Mouse (Mus musculus) cerebellum, adult 2 months (tissue): Measurements from ENCODE around the gene Brpf1. TPM values are rescaled to one million over a fixed set of nuclear protein-coding genes. Genes with fewer than 3 reads are reported as not detected.

Experiments used
- DNase-seq, 2 experiments: peaks; one replicate each; pipeline ENCODE4 v3.0.0; 2021
- H3K27ac ChIP-seq: fragments of 200-500 bp; 2 replicates; pipeline ENCODE4 v1.5.1; 2012; ENCODE audit warnings: low read length, control low read depth, inconsistent platforms; ENCODE audit not compliant: insufficient read depth
- H3K27me3 ChIP-seq: fragments of 200-500 bp; 2 replicates; pipeline ENCODE4 v1.6.1; 2012; ENCODE audit warnings: inconsistent platforms, mild to moderate bottlenecking, low read length, moderate library complexity; ENCODE audit not compliant: control insufficient read depth, insufficient read depth
- H3K4me1 ChIP-seq: fragments of 200-500 bp; 2 replicates; pipeline ENCODE4 v1.6.1; 2011; ENCODE audit warnings: low read length; ENCODE audit not compliant: control insufficient read depth, insufficient read depth
- H3K4me3 ChIP-seq: fragments of 200-500 bp; replicated peaks from 2 replicates; pipeline ENCODE3; 2011; ENCODE audit warnings: mild to moderate bottlenecking, low read depth, low read length, control low read depth; ENCODE audit not compliant: insufficient read depth
- CTCF ChIP-seq: fragments of 200-500 bp; IDR thresholded peaks from 2 replicates; pipeline ENCODE4 v1.5.1; 2011; ENCODE audit warnings: low read depth, mild to moderate bottlenecking, control low read depth, low read length, moderate library complexity, borderline replicate concordance; ENCODE audit not compliant: insufficient read depth
- POLR2A ChIP-seq: fragments of 200-500 bp; IDR thresholded peaks from 2 replicates; pipeline ENCODE4 v1.6.1; 2011; ENCODE audit warnings: low read length, control low read depth, borderline replicate concordance; ENCODE audit not compliant: insufficient read depth
- WGBS: fragments of 180-500 bp; shearing (Covaris S2); methylation state at CpG from one replicate; pipeline ENCODE4 v1.1.7; 2018; 5-methylcytosine and 5-hydroxymethylcytosine counted together
- polyA plus RNA-seq: library from polyadenylated mRNA; depleted of rRNA; stranded (reverse); fragments of >200 nt; gene quantifications from 2 replicates; pipeline ENCODE4 v1.2.3, GENCODE M21; 2012; rRNA removed

Brpf1 gene
- polyA plus RNA-seq = 48.1 and 53.4 TPM in 2 replicates

DNA sequence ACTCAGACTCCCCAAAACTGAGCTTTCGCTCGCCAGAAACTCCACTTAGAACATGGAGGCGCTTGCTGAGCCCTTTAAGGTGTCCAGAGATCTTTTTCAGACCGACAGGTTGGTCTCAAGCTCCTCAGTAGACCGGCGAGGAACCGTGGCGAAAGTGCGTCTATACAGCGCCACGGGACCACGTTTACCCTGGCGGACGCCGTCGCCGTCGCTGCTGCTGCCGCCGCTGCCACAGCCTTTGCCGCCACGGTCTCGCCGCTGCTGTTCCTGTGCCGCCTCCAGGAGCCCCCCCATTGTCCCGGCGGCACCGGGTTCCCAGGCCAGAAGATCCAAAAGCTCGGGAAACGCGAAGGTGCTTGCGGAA, at the start of gene Brpf1:
Gene Brpf1 (plus strand): TSS at position 152 of the 364 bp plus-strand sequence.
- Histone ChIP-seq H3K27me3 (no peaks in the 10 kb centered on the region), H3K4me1 (peaks cover 11% of the 10 kb centered on the region), H3K27ac (peak within 1 kb of the TSS; percentile 99), H3K4me3 (peak within 1 kb of the TSS; percentile 88)
- TF ChIP-seq CTCF (no peak), POLR2A (peak; percentile 66; the same call in 1 of the 2 replicates)
- WGBS = 0% methylated on average over 32 of the region's 32 CpGs
- DNase-seq = no peak

GRCm38 (mm10) chr6:113261174-113261858, 45.6 kb upstream of the Brpf1 start:
- DNase-seq = peak; percentile 16 to 26
- TF ChIP-seq POLR2A = no peak
- WGBS = 78% methylated on average over 8 of the region's 8 CpGs
- H3K4me3 ChIP-seq = no peak overlapping the region
- H3K4me1 ChIP-seq = no peaks in the 10 kb centered on the region
- no peak overlapping the region for H3K27ac ChIP-seq
- no peaks in the 10 kb centered on the region for H3K27me3 ChIP-seq

- TF ChIP-seq POLR2A (no peak), CTCF (no peak)
- DNase-seq = no peak
- H3K4me3 ChIP-seq = no peak overlapping the region
- no peaks in the 10 kb centered on the region; the same call in 1 of the 2 replicates for H3K4me1 ChIP-seq
- 78% methylated on average over 6 of the region's 6 CpGs for WGBS
- no peaks in the 10 kb centered on the region for H3K27me3 ChIP-seq
- no peak overlapping the region for H3K27ac ChIP-seq
Measured at GRCm38 (mm10) chr6:113263531-113263930, 43.4 kb upstream of the Brpf1 start.

GRCm38 (mm10) chr6:113264429-113264828, 42.5 kb upstream of the Brpf1 start:
- no peak for DNase-seq
- WGBS = 92% methylated on average over 8 of the region's 8 CpGs
- no peaks in the 10 kb centered on the region; the same call in 1 of the 2 replicates for H3K4me1 ChIP-seq
- TF ChIP-seq POLR2A (no peak), CTCF (no peak)
- H3K4me3 ChIP-seq = no peak overlapping the region
- no peaks in the 10 kb centered on the region for H3K27me3 ChIP-seq
- H3K27ac ChIP-seq = no peak overlapping the region

DNA sequence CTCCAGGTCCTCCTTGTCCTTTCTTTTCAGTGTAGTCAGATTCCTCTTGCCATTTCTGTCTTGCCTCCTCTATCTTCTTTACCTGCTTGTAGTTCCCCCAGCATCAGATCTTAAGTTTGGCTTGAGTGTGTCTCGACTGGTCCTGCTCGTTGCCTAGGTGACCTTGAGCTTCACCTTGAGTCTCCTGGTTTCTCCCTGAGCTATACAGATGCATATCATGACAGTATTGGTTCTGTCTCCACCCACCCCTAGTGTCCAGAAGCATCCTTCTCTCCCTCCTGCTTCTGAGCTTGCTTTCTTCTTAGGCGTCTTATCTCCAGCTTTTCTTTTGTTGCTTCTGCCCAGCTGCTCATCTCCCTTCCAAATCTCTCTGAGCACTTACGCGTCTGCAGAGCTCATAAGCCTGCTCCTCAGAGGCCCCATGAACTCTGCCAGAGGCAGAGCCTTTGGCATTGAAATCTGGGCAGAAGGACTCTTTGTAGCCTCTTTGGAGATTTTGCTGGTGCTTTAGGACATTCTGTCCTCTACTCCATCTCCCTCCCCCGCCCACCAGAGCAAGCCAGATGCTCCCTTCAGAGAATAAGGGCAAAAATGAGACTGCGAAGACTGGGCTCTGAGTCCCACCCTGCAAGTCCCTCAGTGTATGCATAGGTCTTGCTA, 39.8 kb upstream of the Brpf1 start:
- TF ChIP-seq CTCF (no peak), POLR2A (no peak)
- no peak for DNase-seq
- no peak overlapping the region for H3K27ac ChIP-seq
- WGBS = 80% methylated on average over 7 of the region's 7 CpGs
- H3K4me3 ChIP-seq = no peak overlapping the region
- H3K4me1 ChIP-seq = no peaks in the 10 kb centered on the region; the same call in 1 of the 2 replicates
- no peaks in the 10 kb centered on the region for H3K27me3 ChIP-seq

DNA sequence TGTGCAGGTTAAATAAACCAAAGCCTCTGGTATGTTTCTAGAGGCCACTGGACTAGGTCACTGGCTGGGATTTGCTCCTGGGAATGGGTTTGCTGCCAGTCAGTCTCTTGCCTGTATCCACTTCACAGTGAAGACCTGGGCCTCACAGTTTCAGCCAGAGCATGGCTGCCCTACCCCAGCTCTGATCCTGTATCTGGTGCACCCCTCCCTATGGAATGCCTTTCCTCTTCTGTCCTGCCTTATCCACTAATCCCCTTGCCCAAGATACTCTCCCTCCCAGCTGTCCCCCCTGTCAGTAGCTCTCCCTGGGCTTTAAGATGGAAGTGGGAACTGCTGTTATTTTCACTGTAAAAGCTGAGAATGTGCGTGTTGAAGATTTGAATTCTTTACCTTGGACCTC, 38.9 kb upstream of the Brpf1 start:
- DNase-seq = no peak
- TF ChIP-seq CTCF (no peak), POLR2A (no peak)
- H3K4me1 ChIP-seq = no peaks in the 10 kb centered on the region; the same call in 1 of the 2 replicates
- H3K27me3 ChIP-seq = no peaks in the 10 kb centered on the region
- H3K27ac ChIP-seq = no peak overlapping the region
- no peak overlapping the region for H3K4me3 ChIP-seq
- WGBS = 95% methylated on average over 1 of the region's 1 CpGs

DNA sequence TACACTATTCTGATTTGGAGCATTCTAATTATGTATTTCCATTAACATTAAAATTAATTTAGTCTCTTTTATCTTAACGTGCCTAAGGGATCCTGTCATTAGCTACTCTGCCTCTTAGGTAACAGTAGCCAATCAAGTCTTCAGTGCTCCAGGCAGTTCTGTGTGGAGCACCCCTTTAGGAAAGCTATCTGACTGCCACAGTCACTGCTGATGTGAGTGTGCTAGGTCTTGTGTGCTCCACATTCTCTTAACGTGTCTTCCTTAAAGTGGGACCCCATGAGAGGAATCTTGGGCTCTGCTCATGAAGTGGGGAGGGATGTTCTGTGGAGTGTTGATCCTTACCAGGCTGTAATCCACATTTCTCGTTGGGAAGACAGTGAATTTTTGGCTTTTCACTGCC, 34.6 kb upstream of the Brpf1 start:
- H3K27me3 ChIP-seq = no peaks in the 10 kb centered on the region
- H3K27ac ChIP-seq = no peak overlapping the region
- H3K4me1 ChIP-seq = no peaks in the 10 kb centered on the region; the same call in 1 of the 2 replicates
- 73% methylated on average over 3 of the region's 3 CpGs for WGBS
- TF ChIP-seq CTCF (no peak), POLR2A (no peak)
- no peak for DNase-seq
- H3K4me3 ChIP-seq = no peak overlapping the region

DNA sequence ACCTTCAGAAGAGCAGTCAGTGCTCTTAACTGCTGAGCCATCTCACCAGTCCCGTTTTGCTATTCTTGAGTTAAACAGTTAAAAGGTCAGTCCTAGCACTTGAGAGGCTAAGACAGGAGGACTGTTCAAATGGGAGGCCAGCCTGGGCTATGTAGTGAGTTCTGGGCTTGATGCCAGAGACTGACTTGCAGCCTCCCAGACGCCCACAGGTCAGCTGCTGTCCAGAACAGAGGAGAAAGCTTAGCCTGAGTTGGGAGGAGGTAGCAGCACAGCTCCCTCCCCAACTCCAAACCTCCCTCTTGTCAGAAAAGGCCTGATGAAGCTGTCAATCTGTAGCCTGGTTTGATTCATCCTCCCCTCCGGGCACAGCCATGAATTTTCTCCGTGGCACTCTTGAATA, 30.1 kb upstream of the Brpf1 start:
- Histone ChIP-seq H3K27ac (no peak overlapping the region), H3K4me3 (no peak overlapping the region), H3K27me3 (no peaks in the 10 kb centered on the region), H3K4me1 (no peaks in the 10 kb centered on the region; the same call in 1 of the 2 replicates)
- no peak for TF ChIP-seq CTCF
- TF ChIP-seq POLR2A = no peak
- peak; percentile 21 to 22 for DNase-seq
- WGBS = 46% methylated on average over 4 of the region's 4 CpGs
